Mouse (Mus musculus) limb, embryonic 11.5 days (tissue): Measurements from ENCODE around the gene Opcml. TPM values are rescaled to one million over a fixed set of nuclear protein-coding genes. Genes with fewer than 3 reads are reported as not detected.

ENCODE experiments used
- ATAC-seq: fragments of 200-750 bp; cut with Nextera tagmentation; 2 replicates; pipeline ENCODE4 v1.8.0; 2017; ENCODE audit warnings: low read depth; ENCODE audit not compliant: insufficient number of reproducible peaks, low FRiP score, low TSS enrichment
- DNase-seq: peaks from one replicate; pipeline ENCODE4 v3.0.0-alpha.2; 2015; ENCODE audit warnings: low spot score
- H3K27ac ChIP-seq: fragments of 300-500 bp; sonication (generic); replicated peaks from 2 replicates; pipeline ENCODE4 v1.5.1; 2014; ENCODE audit warnings: low read depth, mild to moderate bottlenecking, low read length
- H3K27me3 ChIP-seq: fragments of 300-500 bp; sonication (generic); 2 replicates; pipeline ENCODE4 v1.6.1; 2014; ENCODE audit warnings: mild to moderate bottlenecking, low read length, mixed read lengths; ENCODE audit not compliant: control insufficient read depth, insufficient read depth
- H3K36me3 ChIP-seq: fragments of 300-500 bp; sonication (generic); 2 replicates; pipeline ENCODE4 v1.6.1; 2014; ENCODE audit warnings: mild to moderate bottlenecking, low read length, moderate library complexity, mixed read lengths; ENCODE audit not compliant: control insufficient read depth, insufficient read depth
- H3K4me1 ChIP-seq: fragments of 300-500 bp; sonication (generic); 2 replicates; pipeline ENCODE4 v1.6.1; 2014; ENCODE audit warnings: low read length, mixed read lengths; ENCODE audit not compliant: control insufficient read depth, insufficient read depth
- H3K4me2 ChIP-seq: fragments of 300-500 bp; sonication (generic); 2 replicates; pipeline ENCODE4 v1.6.1; 2014; ENCODE audit warnings: low read depth, mild to moderate bottlenecking, moderate library complexity; ENCODE audit not compliant: severe bottlenecking
- H3K4me3 ChIP-seq: fragments of 300-500 bp; sonication (generic); 2 replicates; pipeline ENCODE4 v1.5.1; 2014; ENCODE audit warnings: low read depth, low read length
- H3K9ac ChIP-seq: fragments of 300-500 bp; sonication (generic); 2 replicates; pipeline ENCODE4 v1.6.1; 2014; ENCODE audit warnings: mild to moderate bottlenecking, low read length
- H3K9me3 ChIP-seq: fragments of 300-500 bp; sonication (generic); 2 replicates; pipeline ENCODE4 v1.6.1; 2016; ENCODE audit warnings: low read length; ENCODE audit not compliant: control insufficient read depth
- WGBS: fragments of 180-500 bp; shearing (Covaris S2); extraction: QIAGEN DNeasy Blood & Tissue Kit; methylation state at CpG from one replicate; pipeline ENCODE4 v1.1.7; 2014; 5-methylcytosine and 5-hydroxymethylcytosine counted together
- polyA plus RNA-seq: library from polyadenylated mRNA; unstranded; fragments of >200 nt; fragmentation: Nextera tagmentation; extraction: Ambion mirVana; gene quantifications from 2 replicates; pipeline ENCODE4 v1.2.1, GENCODE M21; 2014

Gene Opcml
- polyA plus RNA-seq, 1 experiment from 2014 or later: 0.20 TPM

- no peak overlapping the region for H3K4me3 ChIP-seq
- H3K4me1 ChIP-seq: no peaks in the 10 kb centered on the region
- WGBS: 78% methylated on average over 3 of the region's 3 CpGs
- DNase-seq: no peak
- no peak overlapping the region for H3K27ac ChIP-seq
- no peaks in the 10 kb centered on the region for H3K36me3 ChIP-seq
- no peak overlapping the region for H3K9ac ChIP-seq
- H3K9me3 ChIP-seq: no peaks in the 10 kb centered on the region
- H3K27me3 ChIP-seq: no peaks in the 10 kb centered on the region
- ATAC-seq: no peak
- no peak overlapping the region for H3K4me2 ChIP-seq
Observed at GRCm38 (mm10) chr9:28867256-28867655, 1076.7 kb downstream of the Opcml start.

GRCm38 (mm10) chr9:28870478-28870877 is 1079.9 kb downstream of the Opcml start:
- Histone ChIP-seq H3K4me3 (no peak overlapping the region), H3K4me2 (no peak overlapping the region), H3K36me3 (no peaks in the 10 kb centered on the region), H3K27me3 (no peaks in the 10 kb centered on the region), H3K27ac (no peak overlapping the region), H3K4me1 (no peaks in the 10 kb centered on the region), H3K9ac (no peak overlapping the region), H3K9me3 (no peaks in the 10 kb centered on the region)
- DNase-seq (no peak), ATAC-seq (no peak)
- 88% methylated on average over 1 of the region's 1 CpGs for WGBS

- Histone ChIP-seq H3K4me1 (no peaks in the 10 kb centered on the region), H3K27me3 (no peaks in the 10 kb centered on the region), H3K4me2 (no peak overlapping the region), H3K4me3 (no peak overlapping the region), H3K36me3 (no peaks in the 10 kb centered on the region), H3K9me3 (no peaks in the 10 kb centered on the region), H3K9ac (no peak overlapping the region), H3K27ac (no peak overlapping the region)
- WGBS: 76% methylated on average over 1 of the region's 1 CpGs
- DNase-seq (no peak), ATAC-seq (no peak)
Observed at GRCm38 (mm10) chr9:28882566-28882965, 1092.0 kb downstream of the Opcml start.

- no peak overlapping the region for H3K4me3 ChIP-seq
- H3K9ac ChIP-seq: no peak overlapping the region
- H3K9me3 ChIP-seq: no peaks in the 10 kb centered on the region
- H3K4me2 ChIP-seq: no peak overlapping the region
- H3K36me3 ChIP-seq: no peaks in the 10 kb centered on the region
- no peak overlapping the region for H3K27ac ChIP-seq
- H3K4me1 ChIP-seq: no peaks in the 10 kb centered on the region
- ATAC-seq (no peak), DNase-seq (no peak)
- no peaks in the 10 kb centered on the region for H3K27me3 ChIP-seq
- 86% methylated on average over 8 of the region's 8 CpGs for WGBS
Observed at GRCm38 (mm10) chr9:28891611-28892010, 1101.0 kb downstream of the Opcml start.

GRCm38 (mm10) chr9:28903291-28903690 is 1112.7 kb downstream of the Opcml start:
- H3K27ac ChIP-seq: no peak overlapping the region
- no peak for ATAC-seq
- WGBS: 94% methylated on average over 1 of the region's 1 CpGs

GRCm38 (mm10) chr9:28909738-28910137 is 1119.2 kb downstream of the Opcml start:
- no peak overlapping the region for H3K4me2 ChIP-seq
- DNase-seq: no peak
- H3K9me3 ChIP-seq: no peaks in the 10 kb centered on the region
- no peak for ATAC-seq
- no peak overlapping the region for H3K4me3 ChIP-seq
- H3K27ac ChIP-seq: no peak overlapping the region
- 86% methylated on average over 4 of the region's 4 CpGs for WGBS
- no peak overlapping the region for H3K9ac ChIP-seq
- no peaks in the 10 kb centered on the region for H3K4me1 ChIP-seq
- H3K36me3 ChIP-seq: no peaks in the 10 kb centered on the region
- no peaks in the 10 kb centered on the region for H3K27me3 ChIP-seq

More at GRCm38 (mm10) chr9:28903291-28903690, 1112.7 kb downstream of the Opcml start:
- no peak overlapping the region for H3K4me3 ChIP-seq
- no peak for DNase-seq
- H3K4me1 ChIP-seq: no peaks in the 10 kb centered on the region
- no peak overlapping the region for H3K4me2 ChIP-seq
- no peak overlapping the region for H3K9ac ChIP-seq
- H3K36me3 ChIP-seq: no peaks in the 10 kb centered on the region
- no peaks in the 10 kb centered on the region for H3K9me3 ChIP-seq
- H3K27me3 ChIP-seq: no peaks in the 10 kb centered on the region

GRCm38 (mm10) chr9:28911571-28912185 is 1121.1 kb downstream of the Opcml start:
- Histone ChIP-seq H3K4me3 (no peak overlapping the region), H3K9me3 (no peaks in the 10 kb centered on the region), H3K27ac (no peak overlapping the region), H3K36me3 (no peaks in the 10 kb centered on the region), H3K4me1 (no peaks in the 10 kb centered on the region), H3K27me3 (no peaks in the 10 kb centered on the region), H3K4me2 (no peak overlapping the region), H3K9ac (no peak overlapping the region)
- DNase-seq (no peak), ATAC-seq (no peak)
- 65% methylated on average over 13 of the region's 13 CpGs for WGBS

GRCm38 (mm10) chr9:28932069-28932468 is 1141.5 kb downstream of the Opcml start:
- Histone ChIP-seq H3K4me2 (no peak overlapping the region), H3K9ac (no peak overlapping the region), H3K27ac (no peak overlapping the region), H3K9me3 (no peaks in the 10 kb centered on the region), H3K27me3 (no peaks in the 10 kb centered on the region), H3K4me3 (no peak overlapping the region), H3K36me3 (no peaks in the 10 kb centered on the region), H3K4me1 (no peaks in the 10 kb centered on the region)
- WGBS: 80% methylated on average over 2 of the region's 2 CpGs
- ATAC-seq: no peak
- no peak for DNase-seq

- no peak for DNase-seq
- no peak overlapping the region for H3K27ac ChIP-seq
- no peak overlapping the region for H3K4me3 ChIP-seq
- 82% methylated on average over 6 of the region's 6 CpGs for WGBS
- no peaks in the 10 kb centered on the region for H3K9me3 ChIP-seq
- H3K4me1 ChIP-seq: no peaks in the 10 kb centered on the region
- no peak overlapping the region for H3K9ac ChIP-seq
- H3K4me2 ChIP-seq: no peak overlapping the region
- ATAC-seq: no peak
- H3K36me3 ChIP-seq: no peaks in the 10 kb centered on the region
- no peaks in the 10 kb centered on the region for H3K27me3 ChIP-seq
Observed at GRCm38 (mm10) chr9:28937163-28937562, 1146.6 kb downstream of the Opcml start.
